Mouse (Mus musculus): ENCODE measurements at regions not wholly inside any gene's neighbourhood (a gene's known extent, or its start where the extent isn't known, plus 50 kb on each side); places are given as distances from the start of the nearest gene placed in this dataset.

GRCm38 (mm10) chr5:149961178-149961577, 57.3 kb upstream of the Rxfp2 start:
- ATAC-seq (replicated peaks in 1 of 2; ENCODE audit: insufficient read depth in 1 of 2, low FRiP score in 2 of 2, low TSS enrichment in 1 of 2, low read depth in 1 of 2, poor library complexity in 2 of 2, severe bottlenecking in 2 of 2), result no peak

GRCm38 (mm10) chr5:149964748-149965147, 53.7 kb upstream of the Rxfp2 start:
- no peak for ATAC-seq (replicated peaks in 1 of 2; ENCODE audit: insufficient read depth in 1 of 2, low FRiP score in 2 of 2, low TSS enrichment in 1 of 2, low read depth in 1 of 2, poor library complexity in 2 of 2, severe bottlenecking in 2 of 2)
